Mouse (Mus musculus) neutrophil, adult 5-6 weeks (primary cell): Measurements from ENCODE around the gene Dyrk1a. TPM values are rescaled to one million over a fixed set of nuclear protein-coding genes. Genes with fewer than 3 reads are reported as not detected.

ENCODE experiments used
- ATAC-seq: fragments of 151-379, 151-347 bp; 2 replicates; pipeline ENCODE4 v1.8.0; 2017; ENCODE audit warnings: mild to moderate bottlenecking, moderate TSS enrichment; ENCODE audit not compliant: insufficient number of reproducible peaks, poor library complexity, low FRiP score, severe bottlenecking; ENCODE audit errors: extremely low read depth
- total RNA-seq: library from RNA; stranded (forward); fragments of 200-1000 nt; gene quantifications from 2 replicates; pipeline ENCODE4 v1.2.3, GENCODE M21; 2017

Gene Dyrk1a
- total RNA-seq, 1 experiment from 2014 or later, result 124 TPM

GRCm38 (mm10) chr16:94729236-94729635 lies 159.4 kb downstream of the Dyrk1a start:
- no peak for ATAC-seq

- ATAC-seq, result no peak
These were observed 161.2 kb downstream of the Dyrk1a start for GRCm38 (mm10) chr16:94731027-94731426.

- ATAC-seq, result no peak
These were observed 165.7 kb downstream of the Dyrk1a start for GRCm38 (mm10) chr16:94735472-94735871.

- no peak for ATAC-seq
These were observed 166.9 kb downstream of the Dyrk1a start for GRCm38 (mm10) chr16:94736462-94737358.

- ATAC-seq, result no peak
These were observed 167.5 kb downstream of the Dyrk1a start for GRCm38 (mm10) chr16:94737359-94737687.

- ATAC-seq, result no peak
These were observed 174.2 kb downstream of the Dyrk1a start for GRCm38 (mm10) chr16:94743853-94744501.

- ATAC-seq, result no peak
These were observed 175.2 kb downstream of the Dyrk1a start for GRCm38 (mm10) chr16:94745016-94745415.

Other genes with a start within 250 kb of the Dyrk1a start
- gene Ripply3, start 241.6 kb upstream of the Dyrk1a start, total RNA-seq, result 0.61 TPM in 1 of 2 replicates, not detected in the other
- 73.8 and 87.0 TPM in 2 replicates for gene Ttc3, start 199.4 kb upstream of the Dyrk1a start, total RNA-seq
- gene Pigp, start 198.2 kb upstream of the Dyrk1a start, total RNA-seq, result 14.4 and 14.5 TPM in 2 replicates
- 34.5 and 45.6 TPM in 2 replicates for gene Vps26c, start 43.2 kb upstream of the Dyrk1a start, total RNA-seq